Mouse (Mus musculus) olfactory bulb, adult 2 months (tissue): ENCODE measurements at regions not wholly inside any gene's neighbourhood (a gene's known extent, or its start where the extent isn't known, plus 50 kb on each side); places are given as distances from the start of the nearest gene placed in this dataset.

ENCODE experiments used
- CTCF ChIP-seq: fragments of 200-500 bp; IDR thresholded peaks from 2 replicates; pipeline ENCODE4 v1.5.1; 2012; ENCODE audit warnings: low read depth, mild to moderate bottlenecking, low read length, moderate library complexity; ENCODE audit not compliant: insufficient read depth
- POLR2A ChIP-seq: fragments of 200-500 bp; IDR thresholded peaks from 2 replicates; pipeline ENCODE4 v1.6.1; 2012; ENCODE audit warnings: mild to moderate bottlenecking, low read depth, low read length, moderate library complexity; ENCODE audit not compliant: insufficient read depth

DNA sequence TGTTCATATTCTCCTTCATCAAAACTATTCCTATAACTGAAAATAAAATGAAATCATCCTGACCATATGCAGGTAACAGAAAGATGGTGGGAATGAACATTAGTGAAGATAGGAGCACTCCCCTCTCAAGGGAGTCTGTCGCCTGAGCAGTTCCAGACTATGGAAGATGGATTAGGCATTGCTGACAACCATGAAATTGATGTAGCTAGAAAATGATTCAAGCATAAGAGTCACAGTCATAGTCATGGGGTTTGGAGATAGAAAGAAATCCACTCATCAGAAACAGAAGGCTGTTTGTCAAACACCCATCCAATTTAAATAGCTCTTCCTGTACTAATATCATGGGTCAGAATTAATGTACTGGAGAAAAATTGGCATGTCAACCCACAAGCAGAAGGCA lies 191.2 kb upstream of the Rps6ka3 start:
- no peak for TF ChIP-seq CTCF
- no peak for TF ChIP-seq POLR2A
